In genomic region chr13:98555693-98556092, GRCm38 (mm10) we compare ENCODE assay signal across 21 mouse cellular contexts.
"Had no signal": no experiment of that assay in that cellular context is flagged by ENCODE, and none has a peak within 500 bp of the region (broad histone marks: within the 10 kb centered on the region; RNA-seq: fewer than 3 reads in every experiment).

No protein-coding gene starts in this region.

- H3K27ac ChIP-seq: kidney, embryonic 15.5 days; liver, embryonic 12.5 days; liver, embryonic 15.5 days; midbrain, embryonic 10.5 days; midbrain, embryonic 13.5 days; neural tube, embryonic 13.5 days; stomach, embryonic 15.5 days had no signal

- H3K36me3 ChIP-seq: kidney, embryonic 15.5 days; liver, embryonic 12.5 days; liver, embryonic 15.5 days; midbrain, embryonic 10.5 days; midbrain, embryonic 13.5 days; neural tube, embryonic 13.5 days; stomach, embryonic 15.5 days had no signal

- H3K9ac ChIP-seq: kidney, embryonic 15.5 days; liver, embryonic 12.5 days; liver, embryonic 15.5 days; midbrain, embryonic 13.5 days; neural tube, embryonic 13.5 days; stomach, embryonic 15.5 days had no signal

- ATAC-seq: liver, embryonic 12.5 days; midbrain, embryonic 13.5 days; midbrain, embryonic 16.5 days had no signal

- H3K9me3 ChIP-seq: kidney, embryonic 15.5 days; liver, embryonic 12.5 days; liver, embryonic 15.5 days; midbrain, embryonic 10.5 days; midbrain, embryonic 13.5 days; stomach, embryonic 15.5 days had no signal

- H3K27me3 ChIP-seq: liver, embryonic 15.5 days; megakaryocyte, embryonic 14.5 days; neural tube, embryonic 13.5 days; stomach, embryonic 15.5 days had no signal

- H3K4me3 ChIP-seq: kidney, embryonic 15.5 days; liver, embryonic 12.5 days; liver, embryonic 15.5 days; megakaryocyte, embryonic 14.5 days; midbrain, embryonic 10.5 days; midbrain, embryonic 13.5 days; myocyte; neural tube, embryonic 13.5 days; stomach, embryonic 15.5 days had no signal

- H3K4me1 ChIP-seq: liver, embryonic 12.5 days; liver, embryonic 15.5 days; megakaryocyte, embryonic 14.5 days; midbrain, embryonic 13.5 days; neural tube, embryonic 13.5 days; stomach, embryonic 15.5 days had no signal

- DNase-seq: kidney, adult 8-10 months; kidney, postnatal 10 days; kidney, postnatal 36 days; left cerebral cortex, postnatal 4 days; liver; lung, adult 18-20 months; lung, postnatal 36 days; retina, postnatal 1 day; right cerebral cortex, postnatal 25 days; spleen, adult 18-20 months; thymus, postnatal 36 days had no signal

- H3K4me2 ChIP-seq: kidney, embryonic 15.5 days; liver, embryonic 12.5 days; liver, embryonic 15.5 days; midbrain, embryonic 13.5 days; neural tube, embryonic 13.5 days; stomach, embryonic 15.5 days had no signal
